Comparison of ENCODE assay signal across 17 mouse cellular contexts in genomic region chr9:116342446-116343085, GRCm38 (mm10).
DNase-seq lines count a peak whose midpoint lies in the region; ATAC-seq and TF ChIP-seq lines count a peak whose summit lies in the region.
"Had no signal": no experiment of that assay in that cellular context is flagged by ENCODE, and none has a peak within 500 bp of the region (broad histone marks: within the 10 kb centered on the region; RNA-seq: fewer than 3 reads in every experiment).

No protein-coding gene starts in this region.

- 53% methylated on average over 8 of the region's 8 CpGs for WGBS in kidney, adult 2 months
- 57% methylated on average over 8 of the region's 8 CpGs for WGBS in kidney, embryonic 16.5 days
- 30% methylated on average over 8 of the region's 8 CpGs for WGBS in lung, postnatal 0 days

- no peak for ATAC-seq in kidney, embryonic 16.5 days (ENCODE audit: low FRiP score, low TSS enrichment)
- ATAC-seq in lung, postnatal 0 days, result peak; percentile 37
- ATAC-seq: forebrain, embryonic 14.5 days; hindbrain, embryonic 16.5 days; midbrain, embryonic 13.5 days had no signal

- H3K4me2 ChIP-seq in kidney, embryonic 16.5 days (replicated peaks; ENCODE audit: low read depth, low read length), result no peak overlapping the region
- H3K4me2 ChIP-seq in lung, postnatal 0 days (replicated peaks; ENCODE audit: low read depth, low read length), result no peak overlapping the region
- H3K4me2 ChIP-seq: midbrain, embryonic 13.5 days had no signal

- H3K27ac ChIP-seq in kidney, adult 2 months (ENCODE audit: insufficient read depth, low read depth, low read length), result no peak overlapping the region
- no peak overlapping the region for H3K27ac ChIP-seq in kidney, embryonic 16.5 days (ENCODE audit: low read length)
- H3K27ac ChIP-seq in lung, postnatal 0 days (ENCODE audit: low read length), result no peak overlapping the region
- no peak overlapping the region for H3K27ac ChIP-seq in layer of hippocampus, adult 2 months
- H3K27ac ChIP-seq: macrophage; midbrain, embryonic 13.5 days had no signal

- H3K27me3 ChIP-seq in kidney, adult 2 months (replicated peaks; ENCODE audit: control insufficient read depth, insufficient read depth, low read length), result no peaks in the 10 kb centered on the region
- no peaks in the 10 kb centered on the region for H3K27me3 ChIP-seq in kidney, embryonic 16.5 days (ENCODE audit: insufficient read depth, low read length)
- no peaks in the 10 kb centered on the region for H3K27me3 ChIP-seq in lung, postnatal 0 days (replicated peaks; ENCODE audit: insufficient read depth, low read length)
- H3K27me3 ChIP-seq: midbrain, embryonic 13.5 days had no signal

- H3K4me1 ChIP-seq in kidney, adult 2 months (ENCODE audit: control insufficient read depth, insufficient read depth, low read length), result 0 out of 2 replicates have a peak, but pooled peaks cover 3% of the 10 kb centered on the region
- 0 out of 2 replicates have a peak, but pooled peaks cover 3% of the 10 kb centered on the region for H3K4me1 ChIP-seq in kidney, embryonic 16.5 days (ENCODE audit: insufficient read depth, low read length)
- no peaks in the 10 kb centered on the region for H3K4me1 ChIP-seq in lung, postnatal 0 days (ENCODE audit: insufficient read depth, low read depth, low read length)
- H3K4me1 ChIP-seq: midbrain, embryonic 13.5 days had no signal

- no peaks in the 10 kb centered on the region for H3K36me3 ChIP-seq in kidney, adult 2 months (ENCODE audit: control insufficient read depth, insufficient read depth, low read length)
- H3K36me3 ChIP-seq in kidney, embryonic 16.5 days (ENCODE audit: insufficient read depth, low read length), result no peaks in the 10 kb centered on the region
- no peaks in the 10 kb centered on the region for H3K36me3 ChIP-seq in lung, postnatal 0 days (ENCODE audit: insufficient read depth, low read length)
- H3K36me3 ChIP-seq: midbrain, embryonic 13.5 days had no signal

- no peak for TF ChIP-seq POLR2A in kidney, adult 2 months (IDR thresholded peaks at IDR 0.05; ENCODE audit: low read depth, low read length)

- no peak for TF ChIP-seq CTCF in kidney, adult 2 months (conservative IDR thresholded peaks at IDR 0.05; ENCODE audit: insufficient read depth, insufficient read length, low read depth, low read length)
- TF ChIP-seq CTCF in lung, postnatal 0 days (IDR thresholded peaks at IDR 0.05), result no peak
- TF ChIP-seq CTCF in layer of hippocampus, adult 2 months (conservative IDR thresholded peaks at IDR 0.05), result no peak

- TF ChIP-seq EP300 in lung, postnatal 0 days (IDR thresholded peaks at IDR 0.05), result peak; percentile 75

- peaks cover 3% of the 10 kb centered on the region; the same call in 1 of the 2 replicates for H3K9me3 ChIP-seq in kidney, embryonic 16.5 days (ENCODE audit: low read length)
- no peaks in the 10 kb centered on the region for H3K9me3 ChIP-seq in lung, postnatal 0 days (ENCODE audit: low read length)

- H3K4me3 ChIP-seq in kidney, adult 2 months (ENCODE audit: insufficient read depth, low read depth, low read length), result no peak overlapping the region
- H3K4me3 ChIP-seq in kidney, embryonic 16.5 days (ENCODE audit: low read length), result no peak overlapping the region
- no peak overlapping the region for H3K4me3 ChIP-seq in lung, postnatal 0 days (ENCODE audit: low read depth, low read length)
- no peak overlapping the region for H3K4me3 ChIP-seq in layer of hippocampus, adult 2 months
- H3K4me3 ChIP-seq: midbrain, embryonic 13.5 days had no signal

- peak; percentile 31 to 40 for DNase-seq in frontal cortex, postnatal 36 days (ENCODE audit: low spot score in 2 of 2)
- no peak for DNase-seq in frontal cortex, postnatal 10 days (ENCODE audit: low spot score in 2 of 2)
- peak; percentile 58 for DNase-seq in kidney, adult 2 months
- DNase-seq in lung, postnatal 0 days (ENCODE audit: low spot score), result peak; percentile 56
- DNase-seq in lung, postnatal 25 days (ENCODE audit: low spot score), result no peak
- peak; percentile 54 for DNase-seq in NIH3T3 (ENCODE audit: low read depth)
- no peak for DNase-seq in layer of hippocampus, adult 2 months (ENCODE audit: low spot score in 2 of 2)
- DNase-seq: adrenal gland, adult 2 months; cerebellum, adult 9-11 months; heart, postnatal 14 days; layer of hippocampus, adult 9-11 months; right cerebral cortex, postnatal 14 days had no signal

- no peak overlapping the region for H3K9ac ChIP-seq in kidney, embryonic 16.5 days (replicated peaks; ENCODE audit: low read length)
- H3K9ac ChIP-seq in lung, postnatal 0 days (replicated peaks; ENCODE audit: low read depth), result no peak overlapping the region
- H3K9ac ChIP-seq: midbrain, embryonic 13.5 days had no signal

Comparison
In these comparisons a context has a peak if more than half of its experiments do, and no peak if none do; other contexts are left out.
1. DNase-seq: peak in frontal cortex, postnatal 36 days (2 of 2), kidney, adult 2 months (single experiment), lung, postnatal 0 days (single experiment) and NIH3T3 (single experiment); none in frontal cortex, postnatal 10 days (0 of 2), lung, postnatal 25 days (single experiment) and layer of hippocampus, adult 2 months (0 of 2).